Mouse (Mus musculus): ENCODE results near the gene Celsr2. TPM values are rescaled to one million over a fixed set of nuclear protein-coding genes. Genes with fewer than 3 reads are reported as not detected.

The Celsr2 gene
- total and polyA plus RNA-seq, 2 experiments, result 0.18 to 0.60 TPM

GRCm38 (mm10) chr3:108433188-108433880, 18.0 kb upstream of the Celsr2 start:
- Histone ChIP-seq H3K36me3 (ENCODE audit: control insufficient read depth, insufficient read depth, low read length) (peaks cover 68% of the 10 kb centered on the region), H3K79me2 (ENCODE audit: control insufficient read depth, insufficient read depth, low read length) (no peaks in the 10 kb centered on the region), H3K4me1 (ENCODE audit: control insufficient read depth, insufficient read depth, low read length) (no peaks in the 10 kb centered on the region), H3K4me3 (ENCODE audit: insufficient read depth, low read depth, low read length) (no peak overlapping the region), H3K27ac (replicated peaks; ENCODE audit: insufficient read depth, low read depth, low read length) (no peak overlapping the region), H3K9ac (ENCODE audit: low read depth, low read length) (no peak overlapping the region), H3K27me3 (ENCODE audit: control insufficient read depth, insufficient read depth, low read length) (no peaks in the 10 kb centered on the region)
- 77% methylated on average over 18 of the region's 18 CpGs for WGBS
- TF ChIP-seq POLR2A (IDR thresholded peaks at IDR 0.05; ENCODE audit: extremely low read depth, insufficient read depth, low read length) (no peak), CTCF (IDR thresholded peaks at IDR 0.05; ENCODE audit: low read depth, low read length) (no peak)
- DNase-seq (ENCODE audit: extremely low read depth, low read depth, low spot score), result no peak

- 92% methylated on average over 13 of the region's 13 CpGs for WGBS
- Histone ChIP-seq H3K36me3 (ENCODE audit: control insufficient read depth, insufficient read depth, low read length) (peaks cover 75% of the 10 kb centered on the region), H3K4me1 (ENCODE audit: control insufficient read depth, insufficient read depth, low read length) (no peaks in the 10 kb centered on the region), H3K27me3 (ENCODE audit: control insufficient read depth, insufficient read depth, low read length) (no peaks in the 10 kb centered on the region), H3K9ac (ENCODE audit: low read depth, low read length) (no peak overlapping the region), H3K79me2 (ENCODE audit: control insufficient read depth, insufficient read depth, low read length) (no peaks in the 10 kb centered on the region), H3K27ac (replicated peaks; ENCODE audit: insufficient read depth, low read depth, low read length) (no peak overlapping the region), H3K4me3 (ENCODE audit: insufficient read depth, low read depth, low read length) (no peak overlapping the region)
- TF ChIP-seq CTCF (IDR thresholded peaks at IDR 0.05; ENCODE audit: low read depth, low read length) (no peak), POLR2A (IDR thresholded peaks at IDR 0.05; ENCODE audit: extremely low read depth, insufficient read depth, low read length) (no peak)
- no peak for DNase-seq (ENCODE audit: extremely low read depth, low read depth, low spot score)
Observed at GRCm38 (mm10) chr3:108432542-108433187, 17.3 kb upstream of the Celsr2 start.

GRCm38 (mm10) chr3:108425624-108426018, 10.3 kb upstream of the Celsr2 start:
- TF ChIP-seq CTCF (IDR thresholded peaks at IDR 0.05; ENCODE audit: low read depth, low read length), result no peak
- TF ChIP-seq POLR2A (IDR thresholded peaks at IDR 0.05; ENCODE audit: extremely low read depth, insufficient read depth, low read length), result no peak
- Histone ChIP-seq H3K4me1 (ENCODE audit: control insufficient read depth, insufficient read depth, low read length) (no peaks in the 10 kb centered on the region), H3K27me3 (ENCODE audit: control insufficient read depth, insufficient read depth, low read length) (no peaks in the 10 kb centered on the region), H3K4me3 (ENCODE audit: insufficient read depth, low read depth, low read length) (no peak overlapping the region), H3K9ac (ENCODE audit: low read depth, low read length) (no peak overlapping the region), H3K79me2 (ENCODE audit: control insufficient read depth, insufficient read depth, low read length) (no peaks in the 10 kb centered on the region), H3K36me3 (ENCODE audit: control insufficient read depth, insufficient read depth, low read length) (peaks cover 38% of the 10 kb centered on the region), H3K27ac (replicated peaks; ENCODE audit: insufficient read depth, low read depth, low read length) (no peak overlapping the region)
- DNase-seq (ENCODE audit: extremely low read depth, low read depth, low spot score), result no peak
- 95% methylated on average over 6 of the region's 6 CpGs for WGBS

- Histone ChIP-seq H3K4me3 (ENCODE audit: insufficient read depth, low read depth, low read length) (no peak overlapping the region), H3K36me3 (ENCODE audit: control insufficient read depth, insufficient read depth, low read length) (peaks cover 37% of the 10 kb centered on the region), H3K27ac (replicated peaks; ENCODE audit: insufficient read depth, low read depth, low read length) (no peak overlapping the region), H3K9ac (ENCODE audit: low read depth, low read length) (no peak overlapping the region), H3K4me1 (ENCODE audit: control insufficient read depth, insufficient read depth, low read length) (no peaks in the 10 kb centered on the region), H3K79me2 (ENCODE audit: control insufficient read depth, insufficient read depth, low read length) (no peaks in the 10 kb centered on the region), H3K27me3 (ENCODE audit: control insufficient read depth, insufficient read depth, low read length) (no peaks in the 10 kb centered on the region)
- 96% methylated on average over 7 of the region's 7 CpGs for WGBS
- DNase-seq (ENCODE audit: extremely low read depth, low read depth, low spot score), result no peak
- TF ChIP-seq POLR2A (IDR thresholded peaks at IDR 0.05; ENCODE audit: extremely low read depth, insufficient read depth, low read length), result no peak
- no peak for TF ChIP-seq CTCF (IDR thresholded peaks at IDR 0.05; ENCODE audit: low read depth, low read length)
Observed at GRCm38 (mm10) chr3:108424944-108425623, 9.7 kb upstream of the Celsr2 start.

- peaks cover 28% of the 10 kb centered on the region for H3K36me3 ChIP-seq (ENCODE audit: control insufficient read depth, insufficient read depth, low read length)
- H3K4me3 ChIP-seq (ENCODE audit: insufficient read depth, low read depth, low read length), result no peak overlapping the region
- no peak overlapping the region for H3K27ac ChIP-seq (replicated peaks; ENCODE audit: insufficient read depth, low read depth, low read length)
- H3K27me3 ChIP-seq (ENCODE audit: control insufficient read depth, insufficient read depth, low read length), result no peaks in the 10 kb centered on the region
- WGBS, result 34% methylated on average over 11 of the region's 11 CpGs
- no peak overlapping the region for H3K9ac ChIP-seq (ENCODE audit: low read depth, low read length)
- no peak for DNase-seq (ENCODE audit: extremely low read depth, low read depth, low spot score)
- no peaks in the 10 kb centered on the region for H3K4me1 ChIP-seq (ENCODE audit: control insufficient read depth, insufficient read depth, low read length)
- H3K79me2 ChIP-seq (ENCODE audit: control insufficient read depth, insufficient read depth, low read length), result no peaks in the 10 kb centered on the region
- TF ChIP-seq CTCF (IDR thresholded peaks at IDR 0.05; ENCODE audit: low read depth, low read length) (no peak), POLR2A (IDR thresholded peaks at IDR 0.05; ENCODE audit: extremely low read depth, insufficient read depth, low read length) (no peak)
Observed at GRCm38 (mm10) chr3:108423844-108424801, 8.8 kb upstream of the Celsr2 start.
